ENCODE assay signal across 24 mouse cellular contexts in genomic region chr3:102354771-102355170, GRCm38 (mm10).
DNase-seq lines count a peak whose midpoint lies in the region; ATAC-seq and TF ChIP-seq lines count a peak whose summit lies in the region.
"Had no signal": no experiment of that assay in that cellular context is flagged by ENCODE, and none has a peak within 500 bp of the region (broad histone marks: within the 10 kb centered on the region; RNA-seq: fewer than 3 reads in every experiment).

No protein-coding gene starts in this region.

- POLR2A ChIA-PET in Patski (lab: Charles Lee): no interaction called here

- H3K27ac ChIP-seq in heart, embryonic 11.5 days (ENCODE audit: low read depth, low read length): no peak overlapping the region
- H3K27ac ChIP-seq: embryonic facial prominence, embryonic 10.5 days; embryonic facial prominence, embryonic 12.5 days; forebrain, embryonic 13.5 days; forebrain, embryonic 15.5 days had no signal

- no peak for TF ChIP-seq CTCF in Patski (IDR thresholded peaks at IDR 0.05)

- DNase-seq in heart, adult 11 months: peak; percentile 55
- DNase-seq in Muller cell, postnatal 12 days (ENCODE audit: inconsistent ontology term): peak; percentile 89
- DNase-seq in Patski (ENCODE audit: low read depth, low spot score): peak; percentile 83
- no peak for DNase-seq in kidney, postnatal 10 days
- no peak for DNase-seq in thymus, postnatal 0 days (ENCODE audit: low spot score)
- DNase-seq in urinary bladder, adult 2 months (ENCODE audit: low spot score): no peak
- DNase-seq: adrenal gland, adult 2 months; adrenal gland, postnatal 10 days; adrenal gland, postnatal 25 days; B cell, adult 2 months; cerebellum, adult 11 months; cerebellum, adult 18-20 months; cerebellum, adult 9-10 months; cerebellum, postnatal 10 days; cerebellum, postnatal 25 days; forebrain, postnatal 0 days had no signal

- no peak overlapping the region for H3K9ac ChIP-seq in heart, embryonic 11.5 days (ENCODE audit: low read depth, low read length)
- H3K9ac ChIP-seq: embryonic facial prominence, embryonic 12.5 days; forebrain, embryonic 13.5 days; forebrain, embryonic 15.5 days; forebrain, postnatal 0 days had no signal

- H3K4me2 ChIP-seq in heart, embryonic 11.5 days: no peak overlapping the region
- H3K4me2 ChIP-seq: embryonic facial prominence, embryonic 12.5 days; forebrain, embryonic 13.5 days; forebrain, embryonic 15.5 days had no signal

- no peak overlapping the region for H3K4me3 ChIP-seq in heart, embryonic 11.5 days (ENCODE audit: low read depth, low read length)
- H3K4me3 ChIP-seq: embryonic facial prominence, embryonic 10.5 days; embryonic facial prominence, embryonic 12.5 days; forebrain, embryonic 13.5 days; forebrain, embryonic 15.5 days had no signal

- CTCF ChIA-PET in Patski (lab: Charles Lee): interaction anchor here (0.9 to 4.0 kb wide), 3 partner anchors 9 to 20 kb away, joined by 3 to 21 read pairs (median 5); no protein-coding TSS in a partner anchor

- H3K9me3 ChIP-seq in heart, embryonic 11.5 days (replicated peaks; ENCODE audit: control insufficient read depth, low read length): no peaks in the 10 kb centered on the region
- H3K9me3 ChIP-seq: embryonic facial prominence, embryonic 10.5 days; embryonic facial prominence, embryonic 12.5 days; forebrain, embryonic 13.5 days; forebrain, embryonic 15.5 days; G1E had no signal

- no peaks in the 10 kb centered on the region for H3K4me1 ChIP-seq in heart, embryonic 11.5 days (ENCODE audit: control insufficient read depth, insufficient read depth, low read length)

- in situ Hi-C loops in Patski (cut with MboI; ENCODE audit: low pct_unique_long_range_greater_than_20kb): loop anchor here (5.0 kb wide), 1 partner anchor 323 kb away; no protein-coding TSS in a partner anchor

- H3K27me3 ChIP-seq in heart, embryonic 11.5 days (ENCODE audit: control insufficient read depth, insufficient read depth, low read length): no peaks in the 10 kb centered on the region
- H3K27me3 ChIP-seq in Patski: no peaks in the 10 kb centered on the region
- H3K27me3 ChIP-seq: CH12.LX; embryonic facial prominence, embryonic 12.5 days; forebrain, embryonic 13.5 days; forebrain, embryonic 15.5 days had no signal

- ATAC-seq in heart, embryonic 11.5 days (replicated peaks; ENCODE audit: insufficient number of reproducible peaks, low FRiP score, low TSS enrichment): no peak
- ATAC-seq in Patski: peak; percentile 85
- ATAC-seq: CD4-positive, CD25-positive, alpha-beta regulatory T cell, adult 4 months; forebrain, embryonic 13.5 days; forebrain, embryonic 15.5 days; forebrain, postnatal 0 days had no signal

- no peaks in the 10 kb centered on the region for H3K36me3 ChIP-seq in heart, embryonic 11.5 days (ENCODE audit: control insufficient read depth, insufficient read depth, low read length)
- H3K36me3 ChIP-seq: embryonic facial prominence, embryonic 10.5 days; embryonic facial prominence, embryonic 12.5 days; forebrain, embryonic 15.5 days; G1E had no signal

- WGBS in heart, embryonic 11.5 days (ENCODE audit: insufficient replicate concordance): 71% methylated on average over 2 of the region's 2 CpGs

Comparison
In these comparisons a context has a peak if more than half of its experiments do, and no peak if none do; other contexts are left out.
1. DNase-seq: peak in heart, adult 11 months (single experiment), Muller cell, postnatal 12 days (single experiment) and Patski (single experiment); none in kidney, postnatal 10 days (single experiment), thymus, postnatal 0 days (single experiment) and urinary bladder, adult 2 months (single experiment).